9 mouse cellular contexts compared by ENCODE assay signal in the genomic region with DNA sequence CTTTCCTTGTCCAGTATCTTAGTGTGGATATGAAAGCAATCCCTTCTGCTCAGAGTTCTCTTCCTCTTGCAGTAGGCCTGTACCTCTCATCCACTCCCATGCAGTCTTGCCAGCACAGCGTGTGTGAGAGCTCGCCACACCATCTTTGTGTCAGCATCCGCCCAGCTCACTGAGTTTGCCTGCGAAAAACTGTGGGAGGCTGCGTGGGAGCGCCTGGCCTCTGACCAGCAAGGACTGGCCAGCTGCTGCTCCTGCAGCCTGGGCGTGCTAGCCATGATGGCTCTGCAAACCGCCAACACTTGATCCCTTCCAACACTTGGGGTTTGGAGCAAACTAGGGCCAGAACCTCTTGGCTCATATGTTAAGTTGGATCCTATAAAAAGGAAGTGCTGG. TPM values are rescaled to one million over a fixed set of nuclear protein-coding genes. Genes with fewer than 3 reads are reported as not detected.
DNase-seq lines count a peak whose midpoint lies in the region; ATAC-seq lines count a peak whose summit lies in the region.
"Had no signal": no experiment of that assay in that cellular context is flagged by ENCODE, and none has a peak within 500 bp of the region (broad histone marks: within the 10 kb centered on the region; RNA-seq: fewer than 3 reads in every experiment).

No protein-coding gene starts in this region.

- H3K4me1 ChIP-seq in embryonic facial prominence, embryonic 15.5 days = no peaks in the 10 kb centered on the region
- H3K4me1 ChIP-seq in embryonic facial prominence, embryonic 10.5 days = peaks cover 11% of the 10 kb centered on the region

- no peak overlapping the region for H3K9ac ChIP-seq in embryonic facial prominence, embryonic 15.5 days

- DNase-seq in embryonic facial prominence, embryonic 10.5 days (ENCODE audit: low spot score) = no peak
- peak; percentile 66 to 71 for DNase-seq in right cerebral cortex, adult 2 months (ENCODE audit: low spot score in 2 of 2)
- DNase-seq in right cerebral cortex, postnatal 4 days = no peak
- peak; percentile 46 to 56 for DNase-seq in heart, postnatal 36 days
- peak; percentile 59 for DNase-seq in skeletal muscle tissue, adult 2 months (ENCODE audit: low read depth, low spot score)
- no peak for DNase-seq in spleen, adult 18-20 months
- no peak for DNase-seq in adrenal gland, postnatal 4 days (ENCODE audit: low spot score in 2 of 2)
- DNase-seq: embryo, embryonic 11 days had no signal

- H3K4me3 ChIP-seq in embryonic facial prominence, embryonic 15.5 days (replicated peaks) = no peak overlapping the region
- no peak overlapping the region for H3K4me3 ChIP-seq in embryonic facial prominence, embryonic 10.5 days

- intact Hi-C loops in heart, postnatal 36 days (cut with DNase I) = no loop called here

- H3K36me3 ChIP-seq in embryonic facial prominence, embryonic 15.5 days = no peaks in the 10 kb centered on the region
- H3K36me3 ChIP-seq in embryonic facial prominence, embryonic 10.5 days (replicated peaks) = no peaks in the 10 kb centered on the region

- H3K27ac ChIP-seq in embryonic facial prominence, embryonic 15.5 days (replicated peaks) = no peak overlapping the region
- no peak overlapping the region for H3K27ac ChIP-seq in embryonic facial prominence, embryonic 10.5 days (replicated peaks)

- WGBS in embryonic facial prominence, embryonic 15.5 days = 83% methylated on average over 8 of the region's 8 CpGs
- 90% methylated on average over 8 of the region's 8 CpGs for WGBS in embryonic facial prominence, embryonic 10.5 days

- no peaks in the 10 kb centered on the region for H3K9me3 ChIP-seq in embryonic facial prominence, embryonic 15.5 days (replicated peaks)
- no peaks in the 10 kb centered on the region for H3K9me3 ChIP-seq in embryonic facial prominence, embryonic 10.5 days

- H3K27me3 ChIP-seq in embryonic facial prominence, embryonic 15.5 days = no peaks in the 10 kb centered on the region
- H3K27me3 ChIP-seq in embryonic facial prominence, embryonic 10.5 days (replicated peaks; ENCODE audit: low read depth, poor library complexity, severe bottlenecking) = no peaks in the 10 kb centered on the region

- ATAC-seq in embryonic facial prominence, embryonic 15.5 days (ENCODE audit: insufficient number of reproducible peaks, low FRiP score, low TSS enrichment, low read depth) = 0 out of 2 replicates have a peak, but pooled peaks have one; percentile 29

- H3K4me2 ChIP-seq in embryonic facial prominence, embryonic 15.5 days (replicated peaks) = no peak overlapping the region

RNA-seq across cellular contexts. Expression of a gene that starts 11.4 kb away (rescaled TPM):
- 6.7 and 7.4 TPM in 2 replicates for polyA plus RNA-seq in embryonic facial prominence, embryonic 15.5 days (2015; fragmentation: Nextera tagmentation; extraction: Ambion mirVana)
- polyA plus RNA-seq in embryonic facial prominence, embryonic 10.5 days (2016; fragmentation: Nextera tagmentation; extraction: Ambion mirVana) = 2.0 and 2.6 TPM in 2 replicates
- 1 to 10 TPM; 2.2 to 2.8 TPM for total RNA-seq in heart, postnatal 36 days (2021)
- 1 to 10 TPM; 3.4 to 4.4 TPM for total RNA-seq in adrenal gland, postnatal 4 days (2021)

Comparison
In these comparisons a context has a peak if more than half of its experiments do, and no peak if none do; other contexts are left out.
1. DNase-seq: peak in right cerebral cortex, adult 2 months (2 of 2), heart, postnatal 36 days (2 of 2) and skeletal muscle tissue, adult 2 months (single experiment); none in embryonic facial prominence, embryonic 10.5 days (single experiment), right cerebral cortex, postnatal 4 days (single experiment), spleen, adult 18-20 months (0 of 2) and adrenal gland, postnatal 4 days (0 of 2).